Mouse (Mus musculus): Measurements from ENCODE around the gene Pde8b.

Pde8b gene

GRCm38 (mm10) chr13:95078492-95078891, 171.6 kb downstream of the Pde8b start:
- WGBS, result 77% methylated on average over 6 of the region's 6 CpGs

- 84% methylated on average over 3 of the region's 3 CpGs for WGBS
Observed at GRCm38 (mm10) chr13:95077688-95078087, 172.4 kb downstream of the Pde8b start.

DNA sequence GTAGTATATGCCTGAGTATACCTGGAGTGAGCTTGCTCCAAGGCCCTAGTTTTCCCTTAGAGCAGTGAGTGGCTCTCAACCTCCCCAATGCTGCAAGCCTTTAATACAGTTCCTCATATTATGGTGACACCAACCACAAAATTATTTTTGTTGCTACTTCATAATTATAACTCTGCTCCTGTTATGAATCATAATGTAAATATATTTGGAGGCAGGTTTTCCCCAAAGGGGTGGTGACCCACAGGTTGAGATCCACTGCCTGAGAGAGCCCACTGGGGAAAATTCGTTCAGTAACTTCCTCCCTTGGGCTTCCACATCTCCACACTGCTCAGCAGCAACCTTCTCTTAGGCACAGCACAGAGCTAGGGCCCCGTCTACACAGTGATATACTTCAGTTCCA, 174.0 kb downstream of the Pde8b start:
- WGBS, result 75% methylated on average over 2 of the region's 2 CpGs

- 57% methylated on average over 8 of the region's 8 CpGs for WGBS
Observed at GRCm38 (mm10) chr13:95073445-95074172, 176.5 kb downstream of the Pde8b start.

DNA sequence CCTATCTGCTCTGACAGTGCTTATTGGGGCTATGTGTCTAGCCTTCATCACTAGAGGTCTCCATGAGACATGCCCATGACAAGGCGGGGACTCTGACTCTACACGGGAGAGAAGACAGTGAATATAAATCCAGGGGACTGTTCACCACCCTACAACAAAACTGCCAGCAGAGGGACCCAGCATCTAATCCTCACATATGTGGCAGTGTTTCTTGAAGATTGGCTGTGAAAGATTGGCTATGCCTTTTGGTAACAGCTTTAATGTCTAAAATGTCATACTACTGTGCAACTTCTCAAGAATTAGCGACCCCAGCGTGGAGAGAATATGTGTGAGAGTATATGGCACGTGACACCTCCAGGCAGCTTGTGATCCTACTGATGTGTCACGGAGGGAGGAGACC, 182.3 kb downstream of the Pde8b start:
- WGBS, result 62% methylated on average over 6 of the region's 6 CpGs

DNA sequence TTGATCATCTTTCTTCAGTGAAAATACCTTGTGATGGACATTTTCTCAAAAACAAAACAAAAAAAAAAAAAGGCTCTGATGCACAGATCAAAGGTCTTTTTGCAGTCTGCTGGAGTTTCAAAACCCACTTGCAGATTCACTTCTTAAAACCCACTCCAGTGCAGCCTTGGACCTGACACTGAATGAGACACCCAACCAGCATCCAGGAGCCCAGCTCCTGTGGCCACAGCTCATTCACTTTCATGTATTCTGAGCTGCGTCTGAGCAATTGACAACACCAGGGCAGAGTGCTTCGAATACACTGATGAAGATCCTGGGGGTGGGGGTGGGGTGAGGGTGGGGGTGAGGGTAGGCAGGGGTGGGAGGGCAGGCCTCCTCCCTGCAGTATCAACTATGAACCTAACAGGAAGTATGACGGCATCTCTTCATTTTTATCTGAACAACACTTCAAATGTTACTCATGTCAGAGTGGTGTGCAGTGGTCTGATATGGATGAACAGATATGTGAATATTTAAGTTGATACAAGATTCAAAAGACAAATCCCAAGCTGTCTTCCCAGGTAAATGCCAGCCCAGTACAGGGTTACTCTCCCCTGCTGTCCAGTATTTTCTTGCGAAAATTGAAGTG, 186.6 kb downstream of the Pde8b start:
- WGBS, result 73% methylated on average over 4 of the region's 4 CpGs

- WGBS, result 83% methylated on average over 4 of the region's 4 CpGs
Observed at GRCm38 (mm10) chr13:95058885-95059284, 191.3 kb downstream of the Pde8b start.

DNA sequence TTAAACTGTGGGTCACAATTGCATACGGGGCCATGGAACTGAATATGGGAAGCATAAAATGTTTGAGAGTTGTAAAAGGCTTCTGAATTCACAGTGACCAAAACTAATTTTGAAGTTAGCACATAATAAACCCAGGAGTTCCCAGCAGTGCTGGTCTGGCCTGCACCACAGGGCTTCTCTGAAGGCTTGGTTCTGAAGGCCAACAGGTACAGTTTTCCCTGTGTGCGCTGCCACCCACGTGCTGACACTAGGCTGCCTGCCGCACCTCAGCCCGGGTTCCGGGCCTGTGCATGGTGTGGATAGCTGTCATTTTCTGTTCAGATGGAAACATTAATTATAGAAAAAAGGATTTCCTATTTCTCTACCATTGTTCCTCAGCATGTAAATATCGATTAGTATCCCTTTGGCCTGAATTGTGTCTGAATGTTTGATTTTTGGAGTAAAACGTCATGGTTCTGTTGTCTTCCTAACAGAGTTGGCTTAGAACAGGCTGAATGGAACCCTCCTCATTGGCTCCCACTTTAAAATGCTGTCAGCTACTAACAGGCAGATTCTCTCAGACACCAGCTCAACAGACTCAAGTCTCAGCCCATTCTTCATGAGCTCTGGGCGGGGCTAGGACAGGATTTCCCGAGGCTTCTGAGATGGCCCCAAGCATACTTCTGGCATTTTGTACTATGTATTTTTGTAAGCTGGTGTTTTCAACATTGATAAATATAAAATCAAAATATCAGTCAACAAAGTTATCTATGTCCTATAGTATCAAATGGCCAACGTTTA, 193.4 kb downstream of the Pde8b start:
- 87% methylated on average over 11 of the region's 11 CpGs for WGBS

DNA sequence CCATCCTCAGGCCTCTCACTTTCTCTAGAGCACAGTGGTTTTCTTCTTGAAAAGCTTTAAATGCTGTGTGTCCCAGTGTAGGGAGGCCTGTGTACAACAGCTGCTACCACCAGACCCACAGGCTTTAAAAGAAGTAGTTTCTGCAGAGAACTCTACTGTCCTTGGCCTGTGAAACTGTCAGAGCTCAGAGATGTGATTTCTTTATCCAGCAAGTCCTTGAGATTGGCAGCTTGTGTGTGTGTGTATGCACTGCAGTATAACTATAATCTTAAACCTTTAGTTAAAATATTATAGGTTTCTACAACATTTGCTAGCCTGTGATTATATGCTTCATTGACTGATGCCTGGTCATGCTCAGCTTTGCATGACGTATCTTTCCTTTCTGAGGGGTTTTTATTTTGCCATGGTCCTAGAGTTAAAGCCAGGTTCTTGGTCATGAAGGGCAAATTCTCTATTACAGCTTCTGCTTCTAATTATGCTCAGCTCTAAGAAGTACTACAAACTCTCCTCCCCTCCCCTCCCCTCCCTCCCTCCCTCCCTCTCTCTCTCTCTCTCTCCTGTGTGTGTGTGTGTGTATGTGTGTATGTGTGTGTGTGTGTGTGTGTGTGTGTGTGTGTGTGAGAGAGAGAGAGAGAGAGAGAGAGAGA, 194.3 kb downstream of the Pde8b start:
- WGBS, result 90% methylated on average over 1 of the region's 1 CpGs

GRCm38 (mm10) chr13:95052421-95052820, 197.7 kb downstream of the Pde8b start:
- 88% methylated on average over 3 of the region's 3 CpGs for WGBS

DNA sequence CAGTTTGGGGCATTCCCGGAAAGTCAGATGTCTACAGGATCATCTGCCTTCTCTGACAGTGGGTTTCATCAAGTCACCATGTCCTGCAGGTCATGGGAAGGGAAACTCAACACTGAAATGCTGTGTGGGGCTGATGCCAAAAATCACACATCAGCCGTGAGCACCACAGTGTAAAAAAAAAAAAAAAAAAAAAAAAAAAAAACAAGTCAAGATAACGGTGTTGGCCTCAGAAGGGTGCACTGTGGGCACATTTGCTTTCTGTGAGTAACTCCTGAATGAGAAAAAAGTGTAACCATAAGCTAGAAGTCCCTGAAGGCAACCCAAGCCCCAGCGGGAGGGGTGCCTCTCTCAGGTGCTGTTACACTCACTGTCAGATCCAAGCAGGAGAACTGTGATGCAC, 199.7 kb downstream of the Pde8b start:
- WGBS, result 87% methylated on average over 4 of the region's 4 CpGs

DNA sequence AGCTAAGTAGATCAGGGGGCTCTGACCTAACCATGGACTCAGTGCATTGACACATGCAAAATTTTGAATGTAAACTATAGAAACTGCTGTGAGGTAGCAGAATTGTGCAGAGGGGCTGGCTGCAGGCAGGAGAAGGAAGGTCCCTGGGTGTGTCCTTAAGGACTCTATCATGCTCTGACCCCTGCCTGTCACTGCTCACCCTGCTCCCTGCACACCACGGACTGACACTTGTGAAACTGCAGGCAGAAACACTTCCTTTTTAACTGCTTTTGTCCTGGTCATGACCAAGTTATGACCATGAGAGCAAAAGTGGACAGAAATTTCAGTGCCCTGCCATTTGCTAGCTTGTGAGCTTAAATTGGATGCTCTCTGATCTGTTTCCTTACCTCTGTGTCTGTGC, 206.0 kb downstream of the Pde8b start:
- WGBS, result 59% methylated on average over 1 of the region's 1 CpGs

GRCm38 (mm10) chr13:95040140-95040738, 209.9 kb downstream of the Pde8b start:
- WGBS, result 39% methylated on average over 9 of the region's 9 CpGs

DNA sequence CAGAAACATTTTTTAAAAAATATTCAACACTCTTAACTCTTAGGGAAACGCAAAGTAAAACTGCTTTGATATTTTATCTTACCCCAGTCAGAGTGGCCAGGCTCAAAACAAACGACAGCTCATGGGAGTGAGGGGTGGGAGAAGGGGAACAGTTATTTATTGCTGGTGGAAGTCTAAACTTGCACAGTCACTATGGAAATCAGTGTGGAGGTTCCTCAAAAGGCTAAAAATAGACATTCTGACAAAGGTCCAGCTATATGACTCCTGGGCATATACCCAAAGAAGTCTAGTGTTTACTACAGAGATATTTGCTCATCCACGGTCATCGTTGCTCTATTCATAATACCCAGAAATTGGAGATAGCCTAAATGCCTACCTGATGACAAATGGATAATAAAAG, 211.9 kb downstream of the Pde8b start:
- 56% methylated on average over 4 of the region's 4 CpGs for WGBS

GRCm38 (mm10) chr13:95034715-95035114, 215.4 kb downstream of the Pde8b start:
- 50% methylated on average over 2 of the region's 2 CpGs for WGBS

- 65% methylated on average over 9 of the region's 9 CpGs for WGBS
Observed at GRCm38 (mm10) chr13:95034094-95034493, 216.0 kb downstream of the Pde8b start.

GRCm38 (mm10) chr13:95032973-95033372, 217.2 kb downstream of the Pde8b start:
- WGBS, result 63% methylated on average over 6 of the region's 6 CpGs

GRCm38 (mm10) chr13:95032127-95032831, 217.9 kb downstream of the Pde8b start:
- 58% methylated on average over 17 of the region's 17 CpGs for WGBS

DNA sequence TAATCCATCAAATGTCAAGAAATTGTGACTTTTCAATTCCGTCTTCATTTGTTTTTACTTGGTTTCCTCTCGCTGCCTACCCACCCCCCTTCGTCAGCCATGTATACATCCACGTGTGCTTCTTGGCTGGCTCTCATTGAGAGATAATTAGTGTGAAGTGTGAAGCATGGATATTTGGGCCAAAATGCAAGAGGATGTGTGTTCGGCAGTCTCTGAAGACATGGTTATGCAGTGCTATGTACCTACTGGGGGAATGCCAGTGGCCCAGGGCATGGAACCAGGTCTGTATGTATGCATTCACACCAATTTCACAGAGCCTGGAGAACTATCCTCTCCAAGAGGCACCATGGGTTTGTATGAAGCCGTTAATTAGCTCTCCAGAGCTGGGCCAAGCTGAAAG, 219.3 kb downstream of the Pde8b start:
- WGBS, result 59% methylated on average over 6 of the region's 6 CpGs

GRCm38 (mm10) chr13:95020216-95020615, 229.9 kb downstream of the Pde8b start:
- WGBS, result 89% methylated on average over 6 of the region's 6 CpGs

DNA sequence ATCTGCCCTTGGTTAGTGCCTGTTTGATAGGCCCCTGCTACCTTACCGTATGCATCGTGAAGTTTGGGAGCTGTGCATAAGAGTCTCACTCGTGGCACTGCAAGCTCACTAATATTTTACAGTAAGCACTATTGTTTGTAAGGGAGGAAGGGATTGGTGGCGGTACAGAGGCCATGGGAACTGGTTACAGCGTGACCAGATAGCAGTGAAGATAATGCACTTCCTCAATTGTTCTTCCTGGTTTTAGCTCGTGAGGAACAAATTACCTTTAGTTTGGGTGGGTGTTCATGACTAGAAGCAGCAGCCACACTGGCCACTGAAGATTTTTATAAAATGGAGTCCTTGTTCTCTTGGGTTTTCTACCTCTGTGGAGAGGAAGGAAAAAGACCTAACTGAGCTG, 230.8 kb downstream of the Pde8b start:
- 74% methylated on average over 6 of the region's 6 CpGs for WGBS

Measured in cerebral cortex, adult 2 months (tissue).